Mouse (Mus musculus) myocyte (in vitro differentiated cells): ENCODE measurements at regions not wholly inside any gene's neighbourhood (a gene's known extent, or its start where the extent isn't known, plus 50 kb on each side); places are given as distances from the start of the nearest gene placed in this dataset.

Source experiments
- E2F4 ChIP-seq: IDR thresholded peaks from one replicate; pipeline ENCODE4 v1.6.1; 2011; ENCODE audit warnings: mild to moderate bottlenecking, control low read depth, moderate library complexity; ENCODE audit not compliant: insufficient read depth
- POLR2A ChIP-seq: IDR thresholded peaks from one replicate; pipeline ENCODE4 v1.6.1; 2011; ENCODE audit warnings: low read depth, mild to moderate bottlenecking, control low read depth, moderate library complexity; ENCODE audit not compliant: insufficient read length
- POLR2AphosphoS2 ChIP-seq: IDR thresholded peaks from one replicate; pipeline ENCODE4 v1.6.1; 2011; ENCODE audit warnings: low read depth, control low read depth; ENCODE audit not compliant: insufficient read length
- USF1 ChIP-seq: IDR thresholded peaks from one replicate; pipeline ENCODE4 v1.6.1; 2011; ENCODE audit warnings: low read depth, mild to moderate bottlenecking, control low read depth, moderate library complexity

DNA sequence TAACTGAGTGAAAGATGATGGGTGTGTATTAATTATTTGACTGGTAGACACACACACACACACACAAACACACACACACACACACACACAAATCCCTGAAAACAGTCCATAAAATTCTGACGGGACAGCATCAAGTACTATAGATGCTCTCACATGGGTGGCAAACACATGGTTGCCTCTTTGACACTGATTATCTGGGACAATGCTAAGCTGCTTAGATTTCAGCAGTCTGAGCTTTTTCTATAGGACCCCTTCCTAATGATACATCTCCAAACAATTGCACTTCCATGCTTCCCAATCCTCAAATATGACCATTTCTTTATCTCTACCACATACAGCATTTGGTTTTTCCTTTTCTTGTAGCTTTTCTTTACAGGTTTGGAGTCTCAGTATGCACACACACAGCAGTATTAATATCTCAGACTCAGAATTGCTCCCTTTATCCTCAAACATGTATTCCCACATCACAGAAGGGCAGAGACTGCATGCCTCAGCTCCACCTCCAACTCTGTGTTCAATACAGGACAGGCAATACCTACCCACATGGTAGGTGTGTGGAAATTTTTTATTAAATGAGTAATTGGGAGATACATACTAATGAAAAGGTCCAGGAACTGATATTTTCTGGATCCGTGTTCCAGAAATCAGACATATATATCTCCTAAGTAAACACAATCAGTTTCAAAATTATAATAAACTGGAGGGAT, 110.1 kb upstream of the Igf1 start:
- TF ChIP-seq USF1: no peak
- TF ChIP-seq E2F4: no peak
- TF ChIP-seq POLR2AphosphoS2: no peak
- no peak for TF ChIP-seq POLR2A
